ENCODE assay signal across 8 mouse cellular contexts in the genomic region with DNA sequence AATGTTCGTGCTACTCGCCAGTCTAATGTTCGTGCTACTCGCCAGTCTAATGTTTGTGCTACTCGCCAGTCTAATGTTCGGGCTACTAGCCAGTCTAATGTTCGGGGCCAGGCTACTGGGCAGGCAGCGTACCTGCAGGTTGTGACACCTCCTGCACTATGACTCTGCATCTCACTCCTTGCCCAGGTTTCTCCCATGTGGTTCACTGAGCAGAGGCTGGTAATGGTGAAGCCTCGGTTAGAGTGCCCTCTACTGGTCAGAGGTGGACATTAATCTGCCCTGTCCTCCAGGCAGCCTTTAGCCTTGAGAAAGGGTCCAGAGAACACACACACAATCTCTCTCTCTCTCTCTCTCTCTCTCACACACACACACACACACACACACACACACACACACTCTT. TPM values are rescaled to one million over a fixed set of nuclear protein-coding genes. Genes with fewer than 3 reads are reported as not detected.
DNase-seq lines count a peak whose midpoint lies in the region; ATAC-seq and TF ChIP-seq lines count a peak whose summit lies in the region.

No protein-coding gene starts in this region.

- peak; percentile 76 for DNase-seq in ZHBTc4 (ENCODE audit: low read depth, low spot score)
- peak; percentile 73 to 77 for DNase-seq in cerebellum, adult 2 months
- DNase-seq in layer of hippocampus, adult 8-10 months (ENCODE audit: low spot score in 2 of 2), result peak; percentile 56 to 81
- peak; percentile 81 for DNase-seq in lung, postnatal 10 days
- peak; percentile 75 for DNase-seq in retina, postnatal 7 days (ENCODE audit: low read depth, low spot score)

- H3K4me2 ChIP-seq in forebrain, embryonic 15.5 days (replicated peaks), result no peak overlapping the region
- no peak overlapping the region for H3K4me2 ChIP-seq in hindbrain, embryonic 12.5 days (replicated peaks)

- TF ChIP-seq CTCF in cerebellum, adult 2 months (IDR thresholded peaks at IDR 0.05; ENCODE audit: borderline replicate concordance, insufficient read depth, low read depth, low read length), result peak; percentile 92

- H3K9me3 ChIP-seq in forebrain, embryonic 15.5 days, result no peaks in the 10 kb centered on the region
- no peaks in the 10 kb centered on the region for H3K9me3 ChIP-seq in hindbrain, embryonic 12.5 days (replicated peaks)

- H3K9ac ChIP-seq in forebrain, embryonic 15.5 days (replicated peaks), result no peak overlapping the region
- H3K9ac ChIP-seq in hindbrain, embryonic 12.5 days, result no peak overlapping the region

- no peak overlapping the region for H3K4me3 ChIP-seq in cerebellum, adult 2 months (replicated peaks; ENCODE audit: insufficient read depth, low read depth, low read length)
- H3K4me3 ChIP-seq in forebrain, embryonic 15.5 days, result no peak overlapping the region
- no peak overlapping the region for H3K4me3 ChIP-seq in hindbrain, embryonic 12.5 days

- H3K36me3 ChIP-seq in forebrain, embryonic 15.5 days, result no peaks in the 10 kb centered on the region; the same call in 1 of the 2 replicates
- peaks cover 7% of the 10 kb centered on the region; the same call in 1 of the 2 replicates for H3K36me3 ChIP-seq in hindbrain, embryonic 12.5 days

- no peaks in the 10 kb centered on the region for H3K27me3 ChIP-seq in cerebellum, adult 2 months (ENCODE audit: control insufficient read depth, insufficient read depth, low read length)
- H3K27me3 ChIP-seq in forebrain, embryonic 15.5 days, result no peaks in the 10 kb centered on the region
- no peaks in the 10 kb centered on the region for H3K27me3 ChIP-seq in hindbrain, embryonic 12.5 days

- H3K27ac ChIP-seq in cerebellum, adult 2 months (ENCODE audit: insufficient read depth, low read length), result no peak overlapping the region
- H3K27ac ChIP-seq in forebrain, embryonic 15.5 days (replicated peaks), result no peak overlapping the region
- no peak overlapping the region for H3K27ac ChIP-seq in hindbrain, embryonic 12.5 days

- 32% methylated on average over 9 of the region's 9 CpGs for WGBS in cerebellum, adult 2 months
- 55% methylated on average over 9 of the region's 9 CpGs for WGBS in forebrain, embryonic 15.5 days
- 62% methylated on average over 9 of the region's 9 CpGs for WGBS in hindbrain, embryonic 12.5 days

- peak; percentile 82 for ATAC-seq in forebrain, embryonic 15.5 days (replicated peaks)
- ATAC-seq in hindbrain, embryonic 12.5 days (ENCODE audit: low FRiP score), result peak; percentile 61; the same call in 1 of the 2 replicates
- no peak for ATAC-seq in activated CD4-positive, CD25-positive, alpha-beta regulatory T cell, adult 4 months

- TF ChIP-seq POLR2A in cerebellum, adult 2 months (IDR thresholded peaks at IDR 0.05; ENCODE audit: borderline replicate concordance, insufficient read depth, low read length), result no peak

- no peaks in the 10 kb centered on the region; the same call in 1 of the 2 replicates for H3K4me1 ChIP-seq in cerebellum, adult 2 months (ENCODE audit: control insufficient read depth, insufficient read depth, low read length)
- H3K4me1 ChIP-seq in forebrain, embryonic 15.5 days, result no peaks in the 10 kb centered on the region
- no peaks in the 10 kb centered on the region for H3K4me1 ChIP-seq in hindbrain, embryonic 12.5 days

RNA-seq across cellular contexts. Expression of a gene that starts 58.3 kb away (rescaled TPM):
- 8.3 and 9.5 TPM in 2 replicates for polyA plus RNA-seq in cerebellum, adult 2 months (2012; rRNA removed)
- polyA plus RNA-seq in forebrain, embryonic 15.5 days (2015; fragmentation: Nextera tagmentation; extraction: Ambion mirVana), result 10.8 and 11.8 TPM in 2 replicates
- 19.3 and 22.9 TPM in 2 replicates for polyA plus RNA-seq in hindbrain, embryonic 12.5 days (2016; fragmentation: Nextera tagmentation; extraction: Ambion mirVana)
- total RNA-seq in layer of hippocampus, adult 8-10 months (2022), result 1 to 10 TPM; 1.1 to 2.1 (median 1.9) TPM
- not detected for polyA plus RNA-seq in activated CD4-positive, CD25-positive, alpha-beta regulatory T cell, adult 4 months (2017; shearing (Covaris generic))
